In genomic region chr8:110273394-110273793, GRCm38 (mm10) we compare ENCODE assay signal across 20 mouse cellular contexts. TPM values are rescaled to one million over a fixed set of nuclear protein-coding genes. Genes with fewer than 3 reads are reported as not detected.
DNase-seq lines count a peak whose midpoint lies in the region; ATAC-seq and TF ChIP-seq lines count a peak whose summit lies in the region.
"Had no signal": no experiment of that assay in that cellular context is flagged by ENCODE, and none has a peak within 500 bp of the region (broad histone marks: within the 10 kb centered on the region; RNA-seq: fewer than 3 reads in every experiment).

No protein-coding gene starts in this region.

- no peak for DNase-seq in hindbrain, postnatal 0 days (ENCODE audit: low spot score)
- no peak for DNase-seq in hindbrain, embryonic 10.5 days (ENCODE audit: low spot score)
- peak; percentile 8 for DNase-seq in lung, embryonic 14.5 days
- DNase-seq in lung, postnatal 10 days: no peak
- no peak for DNase-seq in brain, embryonic 14.5 days (ENCODE audit: low read depth)
- no peak for DNase-seq in urinary bladder, postnatal 4 days (ENCODE audit: low spot score in 2 of 2)
- DNase-seq: adrenal gland, adult 8-10 months; cerebellum, postnatal 10 days; embryo, embryonic 11 days; heart, adult 18-20 months; kidney, adult 8-10 months; kidney, postnatal 36 days; lung, postnatal 4 days; retina, postnatal 1 day; thymus, postnatal 25 days had no signal

- WGBS in hindbrain, postnatal 0 days: 66% methylated on average over 2 of the region's 2 CpGs
- WGBS in hindbrain, embryonic 10.5 days: 58% methylated on average over 2 of the region's 2 CpGs
- 63% methylated on average over 2 of the region's 2 CpGs for WGBS in lung, embryonic 14.5 days

- no peak overlapping the region for H3K27ac ChIP-seq in hindbrain, postnatal 0 days
- H3K27ac ChIP-seq in hindbrain, embryonic 10.5 days: no peak overlapping the region
- no peak overlapping the region for H3K27ac ChIP-seq in lung, embryonic 14.5 days (ENCODE audit: low read depth)
- H3K27ac ChIP-seq: limb, embryonic 15.5 days had no signal

- no peaks in the 10 kb centered on the region for H3K9me3 ChIP-seq in hindbrain, postnatal 0 days (ENCODE audit: low read length)
- no peaks in the 10 kb centered on the region for H3K9me3 ChIP-seq in hindbrain, embryonic 10.5 days
- no peaks in the 10 kb centered on the region for H3K9me3 ChIP-seq in lung, embryonic 14.5 days (ENCODE audit: low read depth, low read length)
- peaks cover 4% of the 10 kb centered on the region; the same call in 1 of the 2 replicates for H3K9me3 ChIP-seq in E14TG2a.4 (ENCODE audit: low read length)
- H3K9me3 ChIP-seq: limb, embryonic 15.5 days had no signal

- no peak overlapping the region for H3K9ac ChIP-seq in hindbrain, postnatal 0 days (replicated peaks; ENCODE audit: low read length)
- H3K9ac ChIP-seq in lung, embryonic 14.5 days: no peak overlapping the region
- H3K9ac ChIP-seq: limb, embryonic 15.5 days had no signal

- H3K4me2 ChIP-seq in hindbrain, postnatal 0 days (ENCODE audit: low read depth, low read length): no peak overlapping the region
- no peak overlapping the region for H3K4me2 ChIP-seq in lung, embryonic 14.5 days
- H3K4me2 ChIP-seq: limb, embryonic 15.5 days had no signal

- TF ChIP-seq POLR2A in brain, embryonic 14.5 days (IDR thresholded peaks at IDR 0.05; ENCODE audit: borderline replicate concordance, extremely low read depth, insufficient read depth, insufficient read length, poor library complexity, severe bottlenecking): no peak

- no peak for ATAC-seq in hindbrain, postnatal 0 days
- no peak for ATAC-seq in lung, embryonic 14.5 days (ENCODE audit: insufficient read depth)
- ATAC-seq: CD4-positive, CD25-positive, alpha-beta regulatory T cell, adult 4 months; forebrain, embryonic 16.5 days had no signal

- H3K4me1 ChIP-seq in hindbrain, postnatal 0 days (ENCODE audit: insufficient read depth, low read length): no peaks in the 10 kb centered on the region
- no peaks in the 10 kb centered on the region for H3K4me1 ChIP-seq in hindbrain, embryonic 10.5 days (replicated peaks)
- H3K4me1 ChIP-seq in lung, embryonic 14.5 days (ENCODE audit: insufficient read depth): no peaks in the 10 kb centered on the region
- no peaks in the 10 kb centered on the region; the same call in 1 of the 2 replicates for H3K4me1 ChIP-seq in E14TG2a.4 (replicated peaks; ENCODE audit: low read depth, low read length)
- H3K4me1 ChIP-seq: limb, embryonic 15.5 days had no signal

- no peaks in the 10 kb centered on the region for H3K36me3 ChIP-seq in hindbrain, postnatal 0 days (ENCODE audit: insufficient read depth, low read length)
- no peaks in the 10 kb centered on the region for H3K36me3 ChIP-seq in hindbrain, embryonic 10.5 days
- H3K36me3 ChIP-seq in lung, embryonic 14.5 days (ENCODE audit: insufficient read depth): no peaks in the 10 kb centered on the region
- H3K36me3 ChIP-seq in E14TG2a.4 (ENCODE audit: insufficient read depth, low read length): no peaks in the 10 kb centered on the region
- H3K36me3 ChIP-seq: limb, embryonic 15.5 days had no signal

- no peaks in the 10 kb centered on the region for H3K27me3 ChIP-seq in hindbrain, postnatal 0 days (ENCODE audit: insufficient read depth, low read length)
- H3K27me3 ChIP-seq in hindbrain, embryonic 10.5 days (ENCODE audit: insufficient read depth, poor library complexity, severe bottlenecking): no peaks in the 10 kb centered on the region
- no peaks in the 10 kb centered on the region for H3K27me3 ChIP-seq in lung, embryonic 14.5 days (ENCODE audit: insufficient read depth, low read length)
- H3K27me3 ChIP-seq in E14TG2a.4 (ENCODE audit: insufficient read depth, low read length): peaks cover 10% of the 10 kb centered on the region
- H3K27me3 ChIP-seq: limb, embryonic 15.5 days had no signal

- TF ChIP-seq CTCF in hindbrain, postnatal 0 days (IDR thresholded peaks at IDR 0.05; ENCODE audit: low read depth): peak; percentile 51
- peak; percentile 44 for TF ChIP-seq CTCF in lung, embryonic 14.5 days (IDR thresholded peaks at IDR 0.05; ENCODE audit: low read depth)
- TF ChIP-seq CTCF in E14TG2a.4 (conservative IDR thresholded peaks at IDR 0.05; ENCODE audit: low read length): peak; percentile 30; the same call in 1 of the 2 replicates
- TF ChIP-seq CTCF in brain, embryonic 14.5 days (IDR thresholded peaks at IDR 0.05; ENCODE audit: borderline replicate concordance, extremely low read depth, insufficient read depth, insufficient read length): peak; percentile 25; the same call in 1 of the 2 replicates

- no peak overlapping the region for H3K4me3 ChIP-seq in hindbrain, postnatal 0 days (ENCODE audit: low read length)
- no peak overlapping the region for H3K4me3 ChIP-seq in hindbrain, embryonic 10.5 days
- H3K4me3 ChIP-seq in lung, embryonic 14.5 days (ENCODE audit: low read depth, low read length): no peak overlapping the region
- H3K4me3 ChIP-seq in E14TG2a.4 (replicated peaks; ENCODE audit: low read length): no peak overlapping the region
- H3K4me3 ChIP-seq: limb, embryonic 15.5 days had no signal

RNA-seq across cellular contexts. Expression of gene Hydin, which starts 6.6 kb away (rescaled TPM):
- 0.54 and 0.73 TPM in 2 replicates for total RNA-seq in hindbrain, postnatal 0 days (2014; rRNA removed)
- 0.39 and 0.48 TPM in 2 replicates for polyA plus RNA-seq in hindbrain, postnatal 0 days (2015; fragmentation: Nextera tagmentation; extraction: Ambion mirVana)
- 0.29 and 0.52 TPM in 2 replicates for polyA plus RNA-seq in hindbrain, embryonic 10.5 days (2016; fragmentation: Nextera tagmentation; extraction: Ambion mirVana)
- polyA plus RNA-seq in lung, embryonic 14.5 days (2014; fragmentation: Nextera tagmentation; extraction: Ambion mirVana): 0.12 and 0.18 TPM in 2 replicates
- polyA plus RNA-seq in brain, embryonic 14.5 days (2012; rRNA removed): 0.30 and 0.41 TPM in 2 replicates
- total RNA-seq: hematopoietic stem cell, adult 5-6 weeks had no signal

RNA-seq across cellular contexts. Expression of gene Cmtr2, which starts 57.9 kb away (rescaled TPM):
- total RNA-seq in hindbrain, postnatal 0 days (2014; rRNA removed): 13.9 and 15.0 TPM in 2 replicates
- 5.6 and 6.2 TPM in 2 replicates for polyA plus RNA-seq in hindbrain, postnatal 0 days (2015; fragmentation: Nextera tagmentation; extraction: Ambion mirVana)
- polyA plus RNA-seq in hindbrain, embryonic 10.5 days (2016; fragmentation: Nextera tagmentation; extraction: Ambion mirVana): 9.6 and 12.3 TPM in 2 replicates
- 8.3 and 8.9 TPM in 2 replicates for polyA plus RNA-seq in lung, embryonic 14.5 days (2014; fragmentation: Nextera tagmentation; extraction: Ambion mirVana)
- 13.2 and 13.3 TPM in 2 replicates for polyA plus RNA-seq in brain, embryonic 14.5 days (2012; rRNA removed)
